Mouse (Mus musculus) gastrocnemius, adult 18-20 months (tissue): Measurements from ENCODE around the gene BC017158. TPM values are rescaled to one million over a fixed set of nuclear protein-coding genes. Genes with fewer than 3 reads are reported as not detected.

Experiments used
- DNase-seq: peaks from one replicate; pipeline ENCODE4 v3.0.0; 2021; ENCODE audit warnings: low spot score
- total RNA-seq, 2 experiments: library from RNA; stranded (reverse); gene quantifications; 2 replicates each; pipeline ENCODE4 v1.2.3; 2021

The BC017158 gene
- total RNA-seq, 2 experiments from 2014 or later: 2.2 to 2.7 TPM

DNA sequence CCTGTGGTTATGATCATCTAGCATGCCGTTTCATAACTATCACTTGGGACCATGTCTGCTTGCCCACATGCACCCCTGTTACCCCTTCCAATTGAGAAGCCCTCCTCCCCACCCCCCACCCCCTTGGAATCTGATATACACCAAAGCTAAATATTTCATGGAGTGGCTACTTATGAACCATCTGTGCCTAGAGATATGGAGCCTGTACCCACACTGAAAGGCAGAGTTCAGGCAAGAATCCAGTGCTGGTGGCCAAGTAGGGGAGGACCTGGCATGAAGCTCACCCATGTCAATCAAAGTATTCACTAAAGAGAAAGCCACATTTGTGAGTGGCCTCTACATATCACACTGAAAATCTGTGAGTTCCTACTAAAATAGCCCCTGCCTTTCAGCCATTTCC is 11.8 kb upstream of the BC017158 start:
- DNase-seq: no peak

DNA sequence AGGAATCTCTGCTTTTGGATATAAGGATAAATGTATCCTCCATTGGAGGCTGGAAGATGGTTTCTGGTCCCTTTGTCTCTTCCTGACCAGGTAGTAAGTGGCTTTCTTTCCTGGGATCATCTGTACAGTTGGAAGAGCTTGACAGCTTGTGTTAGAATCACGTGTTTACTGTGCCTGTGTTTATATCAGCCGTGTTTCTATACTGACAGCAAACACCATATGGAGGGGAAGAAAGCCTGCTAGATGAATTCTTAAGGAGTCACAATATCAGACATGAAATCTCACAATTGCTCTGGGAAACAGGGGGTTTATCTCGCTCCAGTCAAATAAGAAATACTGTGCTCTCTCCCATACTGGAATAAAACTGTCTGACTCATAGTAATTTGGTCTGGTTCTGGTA is 11.2 kb upstream of the BC017158 start:
- no peak for DNase-seq

DNA sequence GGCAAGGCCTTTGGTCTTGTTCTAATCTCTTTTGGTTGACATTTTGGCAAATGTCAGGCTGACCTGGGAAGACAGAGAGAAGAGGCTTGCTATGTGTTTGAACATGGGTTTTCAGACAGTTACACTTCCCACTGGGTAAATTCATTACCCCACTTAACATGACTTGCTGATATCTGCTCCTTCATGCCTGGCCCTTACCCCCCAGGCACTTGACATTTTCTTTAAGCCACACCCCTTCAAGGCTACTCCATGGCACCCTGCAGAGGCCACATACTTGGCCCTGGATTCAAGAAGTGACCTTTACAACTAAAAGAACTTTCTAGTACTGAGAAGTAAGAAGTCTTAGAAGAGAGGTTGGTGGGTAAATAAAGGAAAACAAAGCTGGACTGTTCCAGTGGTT is 9.9 kb upstream of the BC017158 start:
- no peak for DNase-seq

- DNase-seq: peak; percentile 27
These were observed 6.9 kb upstream of the BC017158 start for GRCm38 (mm10) chr7:128304907-128305306.

GRCm38 (mm10) chr7:128304198-128304597 is 6.2 kb upstream of the BC017158 start:
- DNase-seq: no peak

DNA sequence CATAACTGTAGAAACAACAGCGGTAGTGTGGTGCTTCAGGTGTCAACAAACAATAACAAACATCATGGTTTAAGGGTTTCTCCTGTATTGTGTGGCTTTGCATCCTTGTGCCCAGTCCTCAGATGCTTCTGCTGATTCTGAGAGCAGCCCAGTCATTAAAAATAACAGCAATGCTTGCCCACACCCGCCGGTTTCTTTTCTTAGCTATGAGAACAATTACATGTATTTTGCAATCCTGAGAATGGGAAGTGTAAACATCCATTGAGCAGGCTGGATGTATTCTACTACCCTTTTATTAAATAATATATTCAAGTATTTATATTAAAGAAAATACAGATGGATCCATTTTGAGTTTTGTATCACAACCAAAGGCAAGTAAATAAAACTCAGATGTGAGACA is 4.2 kb upstream of the BC017158 start:
- DNase-seq: no peak

DNA sequence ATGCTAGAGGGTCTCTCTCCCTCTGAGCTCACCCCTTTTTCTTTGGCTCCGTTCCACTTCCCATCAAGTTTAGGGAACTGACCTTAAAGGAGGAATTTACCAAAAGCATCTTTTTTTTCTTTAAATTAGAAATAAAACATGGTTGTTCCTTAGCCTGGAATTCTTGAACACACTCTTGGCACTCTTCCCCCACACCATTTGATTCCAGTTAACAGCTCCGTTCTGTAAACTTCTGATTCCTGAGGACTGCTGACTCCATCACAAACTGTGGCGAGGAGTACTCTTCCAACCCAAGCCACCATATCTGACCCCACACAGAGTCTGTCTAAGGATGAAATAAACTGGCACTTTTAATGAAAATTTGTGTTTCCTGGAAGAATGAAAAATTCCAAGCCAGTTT is 3.0 kb upstream of the BC017158 start:
- no peak for DNase-seq

- no peak for DNase-seq
These were observed 742 bp upstream of the BC017158 start for GRCm38 (mm10) chr7:128298481-128299342.

DNA sequence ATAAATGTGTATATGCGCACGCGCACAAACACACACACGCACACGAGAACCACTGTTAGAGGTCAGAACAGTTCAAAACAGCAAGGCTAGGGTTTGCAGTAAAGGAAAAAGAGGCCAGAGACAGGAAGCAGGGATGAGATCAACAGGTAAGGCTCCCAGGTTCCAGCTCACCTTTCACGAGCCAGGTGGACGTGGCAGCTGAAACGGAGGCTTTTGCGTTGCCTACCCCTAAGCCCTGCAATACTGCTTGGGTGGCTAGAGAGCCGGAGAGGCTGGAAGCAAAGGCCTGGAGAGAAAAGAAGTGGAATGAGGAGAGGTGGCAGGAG is 716 bp downstream of the BC017158 start:
- no peak for DNase-seq

GRCm38 (mm10) chr7:128296514-128296913 is 1.5 kb downstream of the BC017158 start:
- no peak for DNase-seq

- no peak for DNase-seq
These were observed 3.2 kb downstream of the BC017158 start for GRCm38 (mm10) chr7:128294785-128295184.

GRCm38 (mm10) chr7:128288923-128289544 is 8.9 kb downstream of the BC017158 start:
- no peak for DNase-seq

GRCm38 (mm10) chr7:128285060-128285459 is 12.9 kb downstream of the BC017158 start:
- no peak for DNase-seq

- DNase-seq: no peak
These were observed 13.9 kb downstream of the BC017158 start for GRCm38 (mm10) chr7:128284047-128284446.

DNA sequence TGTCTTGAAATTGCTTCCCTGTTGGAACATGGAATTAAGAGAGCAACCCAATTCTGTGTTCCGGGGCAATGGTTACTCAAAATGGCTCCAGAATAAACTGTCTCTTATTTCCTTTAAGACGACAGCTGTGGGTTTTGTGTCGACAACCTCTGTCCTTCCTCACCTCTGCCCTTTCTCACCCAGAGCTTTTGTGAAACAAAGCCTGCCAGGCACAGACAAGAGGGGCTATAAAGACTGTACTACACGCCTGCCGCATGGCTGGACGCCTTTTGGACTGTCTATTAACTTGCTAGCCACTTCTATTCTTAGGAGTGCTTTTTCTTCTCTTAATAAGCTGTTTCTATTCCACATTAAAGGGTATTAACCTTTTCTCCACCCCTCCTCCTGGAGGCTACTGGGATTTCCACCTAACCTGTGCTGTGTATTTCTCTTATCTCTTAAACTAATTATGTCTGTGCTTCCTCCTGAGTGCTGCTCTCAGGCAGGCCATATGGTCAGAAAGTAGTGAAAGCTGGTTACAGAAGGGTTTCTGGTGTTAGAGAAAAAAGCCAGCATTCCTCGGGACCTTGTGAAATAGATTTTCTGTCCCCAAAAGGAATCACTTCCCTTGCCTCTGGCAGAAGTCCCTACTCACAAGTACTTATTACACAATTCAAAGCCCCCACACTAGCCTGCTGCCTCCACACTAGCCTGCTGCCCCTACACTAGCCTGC is 15.3 kb downstream of the BC017158 start:
- no peak for DNase-seq

- DNase-seq: no peak
These were observed 16.2 kb downstream of the BC017158 start for GRCm38 (mm10) chr7:128281765-128282164.

DNA sequence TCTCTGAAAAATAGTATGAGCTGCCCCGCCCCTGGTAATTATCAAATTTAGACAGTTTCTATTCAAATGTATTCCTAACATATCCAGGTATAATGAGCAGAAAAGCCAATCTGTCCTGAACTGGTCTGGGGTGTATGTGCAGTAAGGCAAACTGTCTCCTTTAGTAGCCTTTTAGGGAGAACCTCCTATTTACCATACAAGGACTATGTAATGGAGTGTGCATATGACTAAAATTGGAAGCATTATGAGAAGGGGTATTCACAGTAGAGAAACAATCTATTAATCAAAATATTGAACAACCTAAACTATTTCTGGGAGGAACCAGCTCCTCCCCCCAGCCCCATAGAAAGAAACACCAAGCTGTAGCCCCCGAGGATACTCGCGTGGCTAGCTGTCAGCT is 18.2 kb downstream of the BC017158 start:
- no peak for DNase-seq

DNA sequence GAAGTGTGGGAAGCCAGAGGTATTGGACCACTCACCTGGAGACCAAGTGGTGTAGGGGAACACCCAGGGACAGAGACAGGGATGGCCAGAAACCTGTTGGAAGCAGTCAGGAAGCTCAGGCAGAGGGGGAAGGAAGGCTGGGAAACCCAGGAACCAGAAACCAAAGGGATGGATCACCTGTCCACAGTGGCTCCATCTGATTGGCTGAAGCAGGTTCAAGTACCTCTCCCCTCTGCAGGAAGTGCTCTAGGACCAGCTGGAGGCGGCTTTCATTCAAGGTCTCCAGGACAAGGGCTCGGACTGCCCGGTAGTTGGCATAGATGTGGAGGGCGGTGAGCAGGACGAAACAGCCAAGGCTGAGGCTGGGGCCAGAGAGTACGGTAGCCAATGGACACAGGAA is 21.9 kb downstream of the BC017158 start:
- no peak for DNase-seq

DNA sequence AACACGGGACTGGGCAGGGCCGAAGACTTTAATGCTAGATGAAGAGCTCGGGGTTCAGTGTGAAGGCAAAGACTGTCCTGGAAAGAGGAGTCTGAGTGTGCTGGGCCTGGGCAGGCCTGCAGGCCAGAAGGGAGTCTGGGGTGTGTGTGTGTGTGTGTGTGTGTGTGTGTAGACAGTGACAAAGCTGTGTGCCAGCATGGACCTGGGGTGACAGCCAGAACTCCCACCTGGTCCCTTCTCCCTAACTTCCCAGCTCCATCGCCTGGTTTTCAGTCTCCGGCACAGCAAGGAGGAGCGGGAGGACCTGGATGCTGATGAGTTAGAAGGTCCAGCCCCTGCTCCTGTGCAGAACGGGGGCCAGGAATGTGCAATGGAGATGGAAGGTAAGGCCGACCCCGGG is 26.5 kb downstream of the BC017158 start:
- no peak for DNase-seq

DNA sequence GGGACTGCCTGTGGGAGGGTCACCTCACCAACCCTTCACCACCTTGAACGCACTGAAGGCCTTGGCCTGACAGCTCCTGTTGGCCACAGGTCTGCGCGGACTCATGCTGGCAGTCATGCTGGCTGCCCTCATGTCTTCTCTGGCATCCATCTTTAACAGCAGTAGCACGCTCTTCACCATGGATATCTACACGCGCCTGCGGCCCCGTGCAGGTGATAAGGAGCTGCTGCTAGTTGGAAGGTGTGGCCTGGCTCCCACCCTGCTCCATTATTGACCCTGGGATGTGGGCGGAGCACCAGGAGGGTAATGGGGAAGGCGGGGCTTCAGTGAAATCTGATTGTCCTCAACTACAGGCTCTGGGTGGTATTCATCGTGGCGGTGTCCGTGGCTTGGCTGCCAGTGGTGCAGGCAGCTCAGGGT is 27.5 kb downstream of the BC017158 start:
- DNase-seq: no peak

DNA sequence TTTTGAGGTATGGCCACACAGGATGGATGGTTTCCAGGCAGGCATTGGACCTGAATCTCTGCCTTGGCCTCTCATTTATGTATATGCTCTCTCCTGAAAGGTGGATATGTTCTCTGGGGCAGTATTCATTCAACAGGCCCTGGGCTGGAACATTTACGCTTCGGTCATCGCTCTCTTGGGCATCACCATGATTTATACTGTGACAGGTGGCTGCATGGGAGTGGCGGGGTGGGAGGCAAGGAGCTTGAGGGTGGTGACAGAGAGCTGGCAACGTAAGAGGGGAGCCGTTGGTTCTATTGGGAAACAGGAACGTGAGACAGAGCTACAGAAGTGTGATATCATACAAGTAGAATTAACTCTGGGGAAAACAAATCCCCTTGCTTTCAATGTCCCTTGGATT is 30.2 kb downstream of the BC017158 start:
- DNase-seq: peak; percentile 42

- no peak for DNase-seq
These were observed 30.6 kb downstream of the BC017158 start for GRCm38 (mm10) chr7:128267391-128267790.

DNA sequence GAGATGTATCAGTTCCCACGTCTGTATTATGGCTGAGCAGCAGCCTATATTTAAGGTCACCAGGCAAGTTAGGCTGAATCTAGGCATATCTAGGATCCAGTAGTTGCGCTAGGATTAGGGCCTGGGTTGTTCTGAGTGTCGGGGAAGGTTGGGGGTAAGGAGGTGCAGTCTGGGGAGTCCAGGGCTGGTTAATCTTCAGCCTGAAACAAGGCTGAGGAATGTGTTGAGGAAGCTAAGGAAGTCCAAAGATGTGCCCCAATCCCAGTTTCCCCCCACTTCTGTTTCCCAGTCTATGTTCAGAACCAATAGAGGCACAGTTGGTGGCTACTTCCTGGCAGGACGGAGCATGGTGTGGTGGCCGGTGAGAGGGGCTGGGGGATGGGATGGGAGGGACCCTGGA is 31.9 kb downstream of the BC017158 start:
- no peak for DNase-seq
